Mouse (Mus musculus): ENCODE data around the gene C1qtnf3.
A peak's percentile ranks its signal among the peaks of the same experiment; 100 is the strongest.

The C1qtnf3 gene

GRCm38 (mm10) chr15:10951951-10952759 lies at the start of gene C1qtnf3:
Gene C1qtnf3, plus strand, starts transcription at chr15:10952332.
- ATAC-seq (ENCODE audit: low TSS enrichment) = no peak

DNA sequence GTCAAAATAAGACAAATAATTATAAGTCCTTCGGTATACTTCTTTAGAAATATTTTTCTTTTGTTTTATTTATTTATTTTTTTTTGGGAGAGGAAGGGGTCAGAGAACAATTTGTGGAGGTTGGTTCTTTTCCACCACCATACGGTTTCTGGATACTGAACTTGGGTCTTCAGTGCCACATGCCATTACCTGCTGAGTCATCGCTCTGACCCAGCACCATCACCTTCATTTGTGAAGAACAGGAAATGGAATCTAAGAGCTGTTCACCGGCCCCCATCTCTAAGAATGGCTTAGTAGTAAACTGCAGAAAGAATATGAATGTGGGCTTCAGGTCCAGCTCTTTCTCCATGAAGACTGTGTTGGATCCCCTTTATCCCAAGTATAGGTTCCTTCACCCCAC lies 49.8 kb upstream of the C1qtnf3 start:
- ATAC-seq (ENCODE audit: low TSS enrichment) = no peak

GRCm38 (mm10) chr15:10916611-10917311 lies 35.4 kb upstream of the C1qtnf3 start:
- no peak for ATAC-seq (ENCODE audit: low TSS enrichment)

- no peak for ATAC-seq (ENCODE audit: low TSS enrichment)
Observed at GRCm38 (mm10) chr15:10917312-10917660, 34.8 kb upstream of the C1qtnf3 start.

DNA sequence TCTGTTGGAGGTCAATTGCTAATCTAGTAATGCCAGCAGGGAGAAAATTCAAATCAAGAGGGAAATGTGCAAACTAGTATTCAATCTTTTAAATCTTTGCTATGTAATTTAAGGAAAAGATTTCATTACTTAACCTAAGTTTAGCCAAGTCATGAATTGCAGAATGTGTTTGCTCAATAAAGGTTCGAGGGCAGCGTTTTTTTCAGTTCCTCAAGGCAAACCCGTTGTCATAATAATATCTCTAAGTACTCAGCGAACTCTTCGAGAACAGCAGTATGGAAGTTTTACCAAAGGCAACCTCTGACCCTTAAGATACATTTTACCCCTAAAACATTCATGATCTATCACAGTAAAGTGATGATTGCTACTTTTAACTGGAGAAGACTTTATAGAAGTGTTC lies 31.9 kb upstream of the C1qtnf3 start:
- no peak for ATAC-seq (ENCODE audit: low TSS enrichment)

DNA sequence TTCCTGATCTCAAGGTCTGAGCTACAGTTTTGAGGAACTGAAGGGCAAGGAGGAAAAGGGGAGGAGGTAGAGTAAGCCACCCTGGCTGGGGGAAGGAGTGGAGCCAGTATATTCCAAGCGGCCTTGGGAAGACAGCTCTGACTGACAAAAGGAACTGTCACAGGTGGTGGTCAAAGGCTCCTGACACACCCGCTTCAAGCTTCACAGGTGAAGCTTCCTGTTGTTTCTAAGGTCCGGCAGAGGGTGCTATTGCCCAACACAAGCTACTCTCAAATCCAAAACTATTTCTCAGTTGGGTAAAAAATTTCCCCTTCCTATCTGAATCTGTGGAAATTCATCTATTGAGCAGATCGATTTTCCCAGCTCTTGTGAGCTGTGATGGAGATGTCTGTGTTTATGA lies 31.1 kb upstream of the C1qtnf3 start:
- ATAC-seq (ENCODE audit: low TSS enrichment) = peak; percentile 54; the same call in 1 of the 2 replicates

DNA sequence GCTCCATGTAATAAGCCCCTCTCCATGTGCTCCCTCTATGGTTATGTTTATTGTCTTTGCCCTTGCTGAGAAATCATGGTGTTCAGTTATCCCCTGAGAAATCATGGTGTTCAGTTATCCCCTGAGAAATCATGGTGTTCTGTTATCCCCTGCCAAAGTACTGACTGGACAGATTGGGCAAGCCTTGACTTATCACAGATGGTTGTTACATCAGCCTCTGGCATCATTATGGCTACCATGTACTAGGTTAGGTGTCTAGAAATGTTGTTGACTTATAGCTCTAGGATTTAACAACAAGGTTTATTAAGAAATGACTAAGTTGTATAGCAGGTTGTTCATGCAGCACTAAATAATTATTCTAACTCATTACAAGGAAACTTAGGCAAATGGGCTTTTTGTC lies 30.1 kb upstream of the C1qtnf3 start:
- no peak for ATAC-seq (ENCODE audit: low TSS enrichment)

- ATAC-seq (ENCODE audit: low TSS enrichment) = peak; percentile 46
Observed at GRCm38 (mm10) chr15:10922570-10922969, 29.6 kb upstream of the C1qtnf3 start.

- ATAC-seq (ENCODE audit: low TSS enrichment) = peak; percentile 94
Observed at GRCm38 (mm10) chr15:10923076-10923995, 28.8 kb upstream of the C1qtnf3 start.

- no peak for ATAC-seq (ENCODE audit: low TSS enrichment)
Observed at GRCm38 (mm10) chr15:10927325-10927724, 24.8 kb upstream of the C1qtnf3 start.

- ATAC-seq (ENCODE audit: low TSS enrichment) = no peak
Observed at GRCm38 (mm10) chr15:10928633-10929270, 23.4 kb upstream of the C1qtnf3 start.

GRCm38 (mm10) chr15:10933930-10934329 lies 18.2 kb upstream of the C1qtnf3 start:
- ATAC-seq (ENCODE audit: low TSS enrichment) = no peak

DNA sequence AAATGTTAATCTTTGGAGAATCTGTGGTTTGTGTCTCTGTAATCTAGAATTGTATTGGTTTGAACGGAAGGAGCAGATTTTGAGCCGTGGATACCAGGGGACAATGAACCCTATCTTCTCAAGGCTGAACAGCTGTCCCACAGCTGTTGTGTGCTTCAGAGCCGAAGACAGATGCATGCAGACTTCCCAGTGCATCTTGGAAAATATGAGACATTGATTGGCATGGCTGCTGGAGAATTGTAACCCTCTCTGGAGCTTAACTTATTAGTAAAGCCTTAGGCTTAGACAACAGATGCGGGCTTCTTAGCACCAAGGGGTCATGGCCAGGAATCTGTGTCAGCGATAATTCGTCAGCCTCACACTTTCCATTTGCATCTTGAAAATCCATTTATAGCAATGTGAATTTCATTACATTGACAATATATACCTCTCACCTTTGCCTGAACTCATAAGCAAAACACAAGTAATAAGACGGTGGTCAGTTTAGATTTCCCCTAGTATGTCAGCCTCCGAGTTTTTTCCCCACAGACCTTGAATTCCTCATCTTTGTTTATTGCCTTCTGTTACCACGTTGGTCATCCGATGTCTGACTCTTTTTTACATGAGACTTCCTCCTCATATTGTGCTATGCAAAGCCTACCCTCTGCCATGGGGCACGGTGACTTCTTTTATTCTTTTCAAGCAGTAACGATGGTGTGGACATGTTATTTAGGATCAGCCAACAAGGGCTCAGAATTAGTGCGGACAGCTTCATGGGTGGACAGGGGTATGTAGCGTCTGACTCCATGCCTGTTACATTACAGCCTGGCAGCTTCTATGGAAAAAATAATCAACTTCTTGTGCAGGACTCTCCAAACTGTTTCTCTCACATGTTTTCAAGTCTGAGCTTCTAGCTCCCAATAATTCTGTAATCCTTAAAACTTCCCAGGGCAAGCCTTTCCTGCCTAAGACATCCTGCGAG lies 11.7 kb upstream of the C1qtnf3 start:
- no peak for ATAC-seq (ENCODE audit: low TSS enrichment)

DNA sequence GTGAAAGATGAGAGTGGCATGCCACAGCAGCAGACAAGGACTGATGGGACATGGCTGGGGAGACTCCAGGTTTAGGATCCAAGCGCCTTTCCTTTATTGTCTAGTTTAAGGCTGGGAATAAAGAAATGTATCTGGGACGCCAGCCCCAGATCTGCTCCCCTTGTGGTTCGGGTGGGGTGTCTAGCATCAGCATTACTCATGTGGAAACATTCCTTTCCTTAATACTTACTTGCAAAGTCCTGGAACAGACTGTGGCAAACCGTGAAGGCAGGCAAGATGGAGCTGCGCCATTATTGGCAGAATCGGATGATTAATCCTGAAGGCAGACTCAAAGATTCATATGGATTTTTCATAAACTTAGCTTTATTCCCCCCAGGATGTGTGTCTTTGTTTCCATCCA lies 10.2 kb upstream of the C1qtnf3 start:
- ATAC-seq (ENCODE audit: low TSS enrichment) = no peak

GRCm38 (mm10) chr15:10947852-10948251 lies 4.3 kb upstream of the C1qtnf3 start:
- ATAC-seq (ENCODE audit: low TSS enrichment) = no peak

GRCm38 (mm10) chr15:10952760-10953305 lies 701 bp downstream of the C1qtnf3 start:
- no peak for ATAC-seq (ENCODE audit: low TSS enrichment)

DNA sequence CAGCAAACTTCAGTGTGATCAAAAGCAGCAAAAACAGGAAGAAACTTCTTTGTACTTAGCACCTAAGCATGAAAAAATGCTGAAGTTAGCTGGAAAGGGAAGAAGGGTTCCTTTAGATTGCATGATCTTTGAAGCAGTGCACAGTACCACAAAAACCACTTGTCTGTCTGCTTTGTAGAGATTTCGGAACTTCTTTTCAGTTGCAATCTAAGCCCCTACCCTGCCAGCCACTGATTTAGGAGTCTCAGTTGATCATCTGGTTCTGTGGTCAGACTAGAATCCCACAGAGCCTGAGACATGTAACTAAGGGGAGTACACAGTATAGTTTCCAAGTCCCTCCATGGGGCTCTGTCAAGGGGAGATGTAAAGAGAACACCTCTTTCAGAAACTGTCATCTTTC lies 1.3 kb downstream of the C1qtnf3 start:
- ATAC-seq (ENCODE audit: low TSS enrichment) = no peak

GRCm38 (mm10) chr15:10954381-10955016 lies 2.4 kb downstream of the C1qtnf3 start:
- no peak for ATAC-seq (ENCODE audit: low TSS enrichment)

DNA sequence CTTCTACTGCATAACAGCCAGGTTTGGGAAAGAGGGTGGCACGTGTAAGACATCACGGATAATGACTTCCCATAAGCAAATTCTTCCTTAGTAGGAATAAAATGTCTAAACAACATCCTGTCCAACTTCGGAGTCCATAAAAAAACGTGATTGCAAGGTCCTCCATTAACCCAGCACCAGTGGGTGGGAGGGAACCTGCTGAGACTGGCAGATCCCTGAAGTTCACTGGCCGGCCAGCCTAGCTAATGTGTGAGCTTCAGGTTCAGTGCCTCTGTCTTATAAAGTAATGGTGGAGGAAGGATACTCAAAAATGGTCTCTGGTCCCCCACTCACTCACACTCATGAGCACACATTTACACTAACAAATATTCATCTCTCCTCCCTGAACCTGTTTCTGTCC lies 3.0 kb downstream of the C1qtnf3 start:
- no peak for ATAC-seq (ENCODE audit: low TSS enrichment)

- no peak for ATAC-seq (ENCODE audit: low TSS enrichment)
Observed at GRCm38 (mm10) chr15:10956706-10957105, 4.6 kb downstream of the C1qtnf3 start.

All from frontal cortex, adult (tissue).